ENCODE assay signal across 25 mouse cellular contexts in the genomic region with DNA sequence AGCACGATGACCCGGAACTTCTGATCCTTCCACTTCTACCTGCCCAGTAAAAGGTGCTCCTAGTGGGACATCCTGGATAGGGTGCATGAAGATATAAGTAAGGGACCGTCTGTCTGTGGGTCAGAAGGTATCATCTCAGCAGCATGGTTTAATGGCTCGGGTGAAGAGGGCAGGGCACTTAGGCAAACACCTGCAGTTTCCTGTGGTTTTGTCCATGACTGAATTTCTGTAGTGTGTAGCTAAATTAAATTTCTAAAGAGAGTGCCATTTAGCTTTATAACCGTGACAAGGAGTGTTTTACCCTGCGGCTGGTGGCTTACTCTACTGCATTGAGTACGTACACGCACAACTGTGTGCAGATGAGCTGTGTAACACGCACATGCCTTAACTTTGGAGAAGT. TPM values are rescaled to one million over a fixed set of nuclear protein-coding genes. Genes with fewer than 3 reads are reported as not detected.
"Had no signal": no experiment of that assay in that cellular context is flagged by ENCODE, and none has a peak within 500 bp of the region (broad histone marks: within the 10 kb centered on the region; RNA-seq: fewer than 3 reads in every experiment).

No protein-coding gene starts in this region.

- H3K4me1 ChIP-seq: heart, embryonic 10.5 days; heart, embryonic 12.5 days; hindbrain, embryonic 10.5 days; hindbrain, embryonic 12.5 days; intestine, embryonic 15.5 days; kidney, embryonic 15.5 days; limb, embryonic 13.5 days; limb, embryonic 15.5 days had no signal

- H3K27me3 ChIP-seq: heart, embryonic 12.5 days; hindbrain, embryonic 12.5 days; intestine, embryonic 15.5 days; kidney, embryonic 15.5 days; limb, embryonic 13.5 days; limb, embryonic 15.5 days had no signal

- DNase-seq: gastrocnemius, adult 2 months; gastrocnemius, postnatal 10 days; gastrocnemius, postnatal 25 days; heart, adult 18-20 months; heart, postnatal 10 days; heart, postnatal 4 days; kidney, adult 18-20 months; kidney, postnatal 14 days; layer of hippocampus, adult 9-11 months; layer of hippocampus, postnatal 36 days; left cerebral cortex, postnatal 4 days had no signal

- ATAC-seq: hindbrain, embryonic 16.5 days; inflammation-experienced regulatory T-cells, adult 6 months; intestine, embryonic 15.5 days; intestine, postnatal 0 days had no signal

- H3K4me3 ChIP-seq: gastrocnemius, adult 2 months; heart, embryonic 10.5 days; heart, embryonic 12.5 days; hindbrain, embryonic 10.5 days; hindbrain, embryonic 12.5 days; intestine, embryonic 15.5 days; kidney, embryonic 15.5 days; limb, embryonic 13.5 days; limb, embryonic 15.5 days had no signal

- H3K9me3 ChIP-seq: heart, embryonic 10.5 days; heart, embryonic 12.5 days; hindbrain, embryonic 10.5 days; hindbrain, embryonic 12.5 days; intestine, embryonic 15.5 days; kidney, embryonic 15.5 days; limb, embryonic 13.5 days; limb, embryonic 15.5 days had no signal

- H3K27ac ChIP-seq: gastrocnemius, adult 2 months; heart, embryonic 10.5 days; hindbrain, embryonic 10.5 days; hindbrain, embryonic 12.5 days; hindbrain, embryonic 14.5 days; intestine, embryonic 15.5 days; kidney, embryonic 15.5 days; kidney, postnatal 0 days; limb, embryonic 13.5 days; limb, embryonic 15.5 days had no signal

- H3K4me2 ChIP-seq: heart, embryonic 12.5 days; hindbrain, embryonic 12.5 days; hindbrain, embryonic 14.5 days; intestine, embryonic 15.5 days; kidney, embryonic 15.5 days; limb, embryonic 13.5 days; limb, embryonic 15.5 days had no signal

- H3K9ac ChIP-seq: heart, embryonic 12.5 days; hindbrain, embryonic 12.5 days; hindbrain, embryonic 14.5 days; intestine, embryonic 15.5 days; kidney, embryonic 15.5 days; limb, embryonic 13.5 days; limb, embryonic 15.5 days had no signal

RNA-seq across cellular contexts. Expression of a gene that starts 52.1 kb away (rescaled TPM):
- total RNA-seq: granulocyte monocyte progenitor cell, adult 5-6 weeks had no signal
- polyA plus RNA-seq: inflammation-experienced regulatory T-cells, adult 6 months had no signal
